Mouse (Mus musculus) CH12.LX (cell line): ENCODE results near the gene Bicc1. TPM values are rescaled to one million over a fixed set of nuclear protein-coding genes. Genes with fewer than 3 reads are reported as not detected.

Experiments used
- DNase-seq: peaks from one replicate; pipeline ENCODE4 v3.0.0-alpha.2; 2013; ENCODE audit errors: extremely low read depth
- H3K27ac ChIP-seq: 2 replicates; pipeline ENCODE4 v1.5.1; 2012; ENCODE audit warnings: low read depth, mild to moderate bottlenecking, control low read depth, moderate library complexity; ENCODE audit not compliant: insufficient read depth
- H3K27me3 ChIP-seq: replicated peaks from 2 replicates; pipeline ENCODE3; 2012; ENCODE audit warnings: inconsistent platforms
- H3K36me3 ChIP-seq, 2 experiments: replicated peaks in 1 of 2; 2 replicates each; pipeline versions ENCODE3 to v1.6.1; 2012; ENCODE audit warnings: inconsistent platforms in 1 of 2, low read length in 1 of 2, mild to moderate bottlenecking in 1 of 2, mixed read lengths in 1 of 2, moderate library complexity in 1 of 2; ENCODE audit not compliant: control insufficient read depth in 1 of 2, insufficient read depth in 1 of 2
- H3K4me1 ChIP-seq, 2 experiments: 2 replicates each; pipeline ENCODE4 v1.6.1; 2012; ENCODE audit warnings: inconsistent platforms in 1 of 2, moderate library complexity in 1 of 2; ENCODE audit not compliant: insufficient read depth in 2 of 2, control insufficient read depth in 1 of 2
- H3K4me2 ChIP-seq: 2 replicates; pipeline ENCODE4 v1.6.1; 2012; ENCODE audit warnings: low read depth, mild to moderate bottlenecking, control low read depth; ENCODE audit not compliant: poor library complexity, insufficient read depth, severe bottlenecking
- H3K4me3 ChIP-seq, 3 experiments: fragments of 150-350 bp in 1 of 3; sonication (generic) in 1 of 3; replicated peaks in 1 of 3; 2 replicates each; pipeline versions ENCODE3 to v1.5.1; 2011 to 2012; ENCODE audit warnings: low read depth in 2 of 3, low read length in 2 of 3, mild to moderate bottlenecking in 2 of 3, moderate library complexity in 2 of 3, control low read depth in 1 of 3, improper control_type of control experiment in 1 of 3, inconsistent platforms in 1 of 3, mixed read lengths in 1 of 3; ENCODE audit not compliant: poor library complexity in 1 of 3
- H3K79me2 ChIP-seq: replicated peaks from 2 replicates; pipeline ENCODE4 v1.6.1; 2012; ENCODE audit warnings: mild to moderate bottlenecking, moderate library complexity; ENCODE audit not compliant: control insufficient read depth, poor library complexity, insufficient read depth, severe bottlenecking; ENCODE audit errors: extremely low read depth
- H3K9ac ChIP-seq: 2 replicates; pipeline ENCODE4 v1.6.1; 2012; ENCODE audit warnings: low read depth, mild to moderate bottlenecking, control low read depth, moderate library complexity; ENCODE audit not compliant: insufficient read depth
- H3K9me3 ChIP-seq: replicated peaks from 2 replicates; pipeline ENCODE3; 2012; ENCODE audit warnings: low read length, inconsistent platforms, mixed read lengths
- E2F4 ChIP-seq: IDR thresholded peaks from 2 replicates; pipeline ENCODE4 v1.6.1; 2011; ENCODE audit warnings: low read depth, low read length, improper control_type of control experiment; ENCODE audit not compliant: insufficient replicate concordance
- ELF1 ChIP-seq: IDR thresholded peaks from 2 replicates; pipeline ENCODE4 v1.6.1; 2014; ENCODE audit warnings: low read depth, mild to moderate bottlenecking, inconsistent platforms, low read length, improper control_type of control experiment
- EP300 ChIP-seq: IDR thresholded peaks from 2 replicates; pipeline ENCODE4 v1.6.1; 2011; ENCODE audit warnings: low read length, improper control_type of control experiment
- ETS1 ChIP-seq: conservative IDR thresholded peaks from 2 replicates; pipeline ENCODE4 v1.6.1; 2012; ENCODE audit warnings: low read depth, mild to moderate bottlenecking, inconsistent platforms, low read length, improper control_type of control experiment, moderate library complexity
- GABPA ChIP-seq: IDR thresholded peaks from 2 replicates; pipeline ENCODE4 v1.6.1; 2012; ENCODE audit warnings: low read depth, low read length, improper control_type of control experiment, inconsistent platforms; ENCODE audit not compliant: insufficient replicate concordance
- HCFC1 ChIP-seq: IDR thresholded peaks from 2 replicates; pipeline ENCODE4 v1.6.1; 2012; ENCODE audit warnings: low read depth, mild to moderate bottlenecking, inconsistent platforms, low read length, improper control_type of control experiment
- IRF4 ChIP-seq: IDR thresholded peaks from 2 replicates; pipeline ENCODE4 v1.6.1; 2014; ENCODE audit warnings: low read depth, mild to moderate bottlenecking, inconsistent platforms, low read length, improper control_type of control experiment
- JUND ChIP-seq: conservative IDR thresholded peaks from 2 replicates; pipeline ENCODE4 v1.6.1; 2011; ENCODE audit warnings: low read depth, low read length, improper control_type of control experiment
- KAT2A ChIP-seq: IDR thresholded peaks from 2 replicates; pipeline ENCODE4 v1.6.1; 2012; ENCODE audit warnings: low read length, improper control_type of control experiment, inconsistent platforms; ENCODE audit not compliant: insufficient replicate concordance
- MEF2A ChIP-seq: IDR thresholded peaks from 2 replicates; pipeline ENCODE4 v1.6.1; 2014; ENCODE audit warnings: low read depth, mild to moderate bottlenecking, inconsistent platforms, low read length, improper control_type of control experiment, borderline replicate concordance
- MXI1 ChIP-seq: IDR thresholded peaks from 2 replicates; pipeline ENCODE4 v1.6.1; 2011; ENCODE audit warnings: mild to moderate bottlenecking, low read depth, low read length, improper control_type of control experiment
- TCF12 ChIP-seq: IDR thresholded peaks from 2 replicates; pipeline ENCODE4 v1.6.1; 2014; ENCODE audit warnings: low read depth, mild to moderate bottlenecking, inconsistent platforms, low read length, improper control_type of control experiment
- USF2 ChIP-seq: conservative IDR thresholded peaks from 2 replicates; pipeline ENCODE4 v1.6.1; 2011; ENCODE audit warnings: low read depth, low read length, improper control_type of control experiment
- ZKSCAN1 ChIP-seq: IDR thresholded peaks from 2 replicates; pipeline ENCODE4 v1.6.1; 2012; ENCODE audit warnings: low read depth, inconsistent platforms, low read length, improper control_type of control experiment, borderline replicate concordance
- dilution Hi-C: fragments of 300-500 bp; cut with MboI; formaldehyde crosslinking; loops from 2 replicates; pipeline ENCODE4 v1.14.3; 2020; ENCODE audit warnings: low sequenced_read_pairs; ENCODE audit not compliant: extremely low pct_unique_long_range_greater_than_20kb, extremely low pct_ligation_motif_present
- in situ Hi-C: fragments of 300-500 bp; cut with MboI; formaldehyde crosslinking; loops from 3 replicates; pipeline ENCODE4 v1.14.3; 2019; ENCODE audit warnings: low sequenced_read_pairs, low pct_ligation_motif_present, low pct_unique_long_range_greater_than_20kb, mixed read lengths
- polyA plus RNA-seq: library from polyadenylated mRNA; unstranded; fragments of >175 nt; gene quantifications from 2 replicates; pipeline ENCODE4 v1.2.1, GENCODE M21; 2012; ENCODE audit warnings: low read depth; ENCODE audit not compliant: insufficient read length
- total RNA-seq, 2 experiments: library from RNA; depleted of rRNA; stranded (reverse); fragments of 300-350 nt in 1 of 2; fragments of >200 nt in 1 of 2; gene quantifications; 2 replicates each; pipeline ENCODE4 v1.2.3; 2012 to 2014

Gene Bicc1
- total and polyA plus RNA-seq, 3 experiments: not detected

DNA sequence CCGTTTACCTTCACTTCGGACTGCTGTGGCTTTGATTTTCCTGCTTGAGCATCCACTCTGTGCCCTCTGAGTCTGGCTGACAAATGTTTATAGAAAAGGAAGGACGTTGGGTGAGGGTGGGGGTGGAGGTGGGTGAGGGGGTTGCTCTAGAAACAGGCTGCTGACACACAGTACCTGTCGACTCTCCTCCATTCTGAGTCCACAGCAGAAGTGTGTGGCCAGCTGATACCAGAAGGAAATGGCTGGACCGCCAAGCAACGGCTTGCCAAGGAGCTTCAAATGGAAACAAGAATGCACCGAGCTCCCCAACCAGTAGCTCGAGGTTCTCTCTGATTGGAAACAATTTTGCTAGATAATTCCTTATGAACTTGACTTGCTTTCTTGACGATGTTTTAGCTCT, 182.9 kb downstream of the Bicc1 start:
- peaks cover 29% of the 10 kb centered on the region for H3K9me3 ChIP-seq
- H3K36me3 ChIP-seq: no peaks in the 10 kb centered on the region
- H3K27me3 ChIP-seq: no peaks in the 10 kb centered on the region
- no peak for DNase-seq
- TF ChIP-seq ZKSCAN1: no peak
- no peak overlapping the region for H3K4me2 ChIP-seq
- H3K79me2 ChIP-seq: no peaks in the 10 kb centered on the region
- no peak overlapping the region for H3K27ac ChIP-seq
- H3K4me3 ChIP-seq: no peak overlapping the region
- dilution Hi-C loops: no loop called here
- H3K9ac ChIP-seq: no peak overlapping the region
- H3K4me1 ChIP-seq: no peaks in the 10 kb centered on the region
- in situ Hi-C loops: no loop called here

DNA sequence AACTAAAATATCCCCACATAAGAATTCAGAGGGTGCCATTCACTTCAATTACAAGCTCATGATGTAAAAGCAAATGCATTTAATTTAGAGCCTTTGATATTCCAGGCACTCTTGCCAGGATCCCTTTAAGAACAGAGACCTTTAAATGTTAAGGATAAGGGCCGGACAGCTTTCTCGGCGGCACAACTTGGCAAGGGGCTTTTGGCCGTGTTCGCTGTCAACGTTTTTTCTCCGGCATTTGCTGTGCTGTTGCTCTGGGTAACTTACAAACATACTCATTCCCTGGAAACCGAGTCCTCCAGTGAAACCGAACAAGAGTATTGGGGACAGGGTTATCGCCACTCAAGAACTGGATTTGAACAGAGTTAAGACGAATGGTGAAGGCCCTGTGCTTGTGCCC, 188.3 kb downstream of the Bicc1 start:
- H3K4me2 ChIP-seq: no peak overlapping the region
- H3K4me1 ChIP-seq: no peaks in the 10 kb centered on the region
- H3K36me3 ChIP-seq: no peaks in the 10 kb centered on the region
- dilution Hi-C loops: no loop called here
- H3K27me3 ChIP-seq: no peaks in the 10 kb centered on the region
- DNase-seq: no peak
- no peak overlapping the region for H3K9ac ChIP-seq
- H3K79me2 ChIP-seq: no peaks in the 10 kb centered on the region
- peaks cover 20% of the 10 kb centered on the region for H3K9me3 ChIP-seq
- TF ChIP-seq EP300 (no peak), KAT2A (no peak), TCF12 (no peak), JUND (no peak), E2F4 (no peak), MEF2A (no peak), MXI1 (no peak), ETS1 (no peak), IRF4 (no peak), ZKSCAN1 (no peak), ELF1 (no peak)
- TF ChIP-seq, all 38 proteins: peak for 0
- Histone ChIP-seq H3K27ac (no peak overlapping the region), H3K4me3 (no peak overlapping the region)
- in situ Hi-C loops: loop anchor here (25.0 kb wide), 1 partner anchor 659 kb away; no protein-coding TSS in a partner anchor

DNA sequence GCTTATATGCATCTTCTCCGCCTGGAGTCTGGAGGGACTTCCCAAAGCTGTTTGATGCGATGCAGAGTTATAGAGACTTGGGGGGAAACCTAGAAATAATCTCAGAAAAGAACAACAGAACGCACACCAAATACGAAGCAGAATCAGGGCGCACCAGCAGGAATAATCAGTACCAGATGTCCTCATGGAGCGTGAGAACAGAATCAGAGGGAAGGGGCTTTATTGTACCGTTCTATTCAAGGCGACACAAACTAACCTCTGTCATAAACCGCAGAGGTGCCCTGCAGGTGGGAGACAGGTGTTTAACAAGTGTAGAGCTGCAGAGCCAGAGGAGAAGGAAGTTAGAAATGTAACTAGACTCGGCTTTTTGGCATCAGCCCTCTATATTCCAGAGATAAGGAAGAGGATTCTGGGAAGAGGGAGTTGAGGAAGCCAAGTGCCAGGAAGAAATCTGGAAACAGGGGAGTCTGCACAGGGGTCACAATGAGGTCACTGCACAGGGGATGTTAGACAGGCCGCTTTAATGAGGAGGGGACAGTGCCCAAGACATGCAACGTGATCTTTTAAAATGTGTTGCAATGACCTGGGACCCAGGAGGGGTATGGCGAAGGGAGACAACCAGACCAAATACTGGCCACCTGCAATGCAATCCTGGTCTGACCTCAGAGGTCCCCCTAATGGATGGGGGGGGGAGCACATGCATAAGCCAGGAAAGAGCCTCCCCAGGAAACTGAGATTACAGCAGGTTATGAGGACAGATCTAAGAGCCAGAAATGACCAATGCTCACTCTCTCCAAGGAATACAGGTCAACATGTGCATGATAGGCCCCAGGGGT, 190.4 kb downstream of the Bicc1 start:
- no peak overlapping the region for H3K4me3 ChIP-seq
- no peak overlapping the region for H3K27ac ChIP-seq
- in situ Hi-C loops: loop anchor here (25.0 kb wide), 1 partner anchor 657 kb away; no protein-coding TSS in a partner anchor
- H3K79me2 ChIP-seq: no peaks in the 10 kb centered on the region
- no peak overlapping the region for H3K9ac ChIP-seq
- peaks cover 16% of the 10 kb centered on the region for H3K9me3 ChIP-seq
- H3K27me3 ChIP-seq: no peaks in the 10 kb centered on the region
- DNase-seq: no peak
- H3K4me1 ChIP-seq: no peaks in the 10 kb centered on the region
- dilution Hi-C loops: no loop called here
- H3K4me2 ChIP-seq: no peak overlapping the region
- no peaks in the 10 kb centered on the region for H3K36me3 ChIP-seq
- no peak for TF ChIP-seq USF2
- TF ChIP-seq GABPA: no peak
- no peak for TF ChIP-seq HCFC1
